Comparison of ENCODE assay signal across 15 mouse cellular contexts in the genomic region with DNA sequence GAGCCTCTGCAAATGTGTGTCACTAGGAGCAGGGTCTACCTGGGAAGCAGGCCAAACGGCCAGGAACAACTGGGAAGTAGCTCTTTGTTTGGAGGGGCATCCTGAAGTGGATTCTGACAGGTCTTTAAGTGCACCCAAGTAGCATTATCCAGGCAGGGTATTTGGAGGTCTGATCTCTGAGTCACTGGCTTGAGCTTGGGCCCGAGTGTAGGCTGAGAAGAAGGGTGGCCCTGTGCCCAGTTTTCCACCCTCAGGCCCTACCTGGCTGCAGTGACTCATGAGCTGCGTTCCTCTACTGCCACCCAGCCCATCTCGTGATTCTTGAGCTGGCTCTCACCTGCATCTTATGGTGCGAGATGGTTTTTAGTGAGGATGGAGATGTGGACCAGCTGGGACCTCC. TPM values are rescaled to one million over a fixed set of nuclear protein-coding genes. Genes with fewer than 3 reads are reported as not detected.
DNase-seq lines count a peak whose midpoint lies in the region; ATAC-seq and TF ChIP-seq lines count a peak whose summit lies in the region.
"Had no signal": no experiment of that assay in that cellular context is flagged by ENCODE, and none has a peak within 500 bp of the region (broad histone marks: within the 10 kb centered on the region; RNA-seq: fewer than 3 reads in every experiment).

No protein-coding gene starts in this region.

- POLR2A ChIA-PET in Patski (lab: Charles Lee), result interaction anchor here (0.9 kb wide), 1 partner anchor 18 kb away, joined by 3 read pairs; no protein-coding TSS in a partner anchor

- TF ChIP-seq CTCF in Patski (IDR thresholded peaks at IDR 0.05), result no peak
- no peak for TF ChIP-seq CTCF in kidney, adult 2 months (conservative IDR thresholded peaks at IDR 0.05; ENCODE audit: insufficient read depth, insufficient read length, low read depth, low read length)

- H3K27ac ChIP-seq in hindbrain, embryonic 15.5 days (replicated peaks), result no peak overlapping the region
- no peak overlapping the region for H3K27ac ChIP-seq in hindbrain, embryonic 10.5 days
- no peak overlapping the region for H3K27ac ChIP-seq in kidney, adult 2 months (ENCODE audit: insufficient read depth, low read depth, low read length)
- H3K27ac ChIP-seq: embryonic facial prominence, embryonic 13.5 days had no signal

- peak overlapping the region; percentile 62 for H3K4me2 ChIP-seq in hindbrain, embryonic 15.5 days
- H3K4me2 ChIP-seq: embryonic facial prominence, embryonic 13.5 days had no signal

- no peak overlapping the region for H3K4me3 ChIP-seq in hindbrain, embryonic 15.5 days
- H3K4me3 ChIP-seq in hindbrain, embryonic 10.5 days, result no peak overlapping the region
- no peak overlapping the region for H3K4me3 ChIP-seq in kidney, adult 2 months (ENCODE audit: insufficient read depth, low read depth, low read length)
- H3K4me3 ChIP-seq: embryonic facial prominence, embryonic 13.5 days had no signal

- no peak for TF ChIP-seq POLR2A in kidney, adult 2 months (IDR thresholded peaks at IDR 0.05; ENCODE audit: low read depth, low read length)

- peaks cover 11% of the 10 kb centered on the region; the same call in 1 of the 2 replicates for H3K36me3 ChIP-seq in hindbrain, embryonic 15.5 days
- no peaks in the 10 kb centered on the region for H3K36me3 ChIP-seq in hindbrain, embryonic 10.5 days
- no peaks in the 10 kb centered on the region for H3K36me3 ChIP-seq in kidney, adult 2 months (ENCODE audit: control insufficient read depth, insufficient read depth, low read length)
- H3K36me3 ChIP-seq: embryonic facial prominence, embryonic 13.5 days had no signal

- H3K9ac ChIP-seq in hindbrain, embryonic 15.5 days, result no peak overlapping the region
- H3K9ac ChIP-seq: embryonic facial prominence, embryonic 13.5 days had no signal

- H3K9me3 ChIP-seq in hindbrain, embryonic 15.5 days, result no peaks in the 10 kb centered on the region
- no peaks in the 10 kb centered on the region for H3K9me3 ChIP-seq in hindbrain, embryonic 10.5 days
- H3K9me3 ChIP-seq: embryonic facial prominence, embryonic 13.5 days had no signal

- H3K4me1 ChIP-seq in hindbrain, embryonic 15.5 days (replicated peaks), result peaks cover 34% of the 10 kb centered on the region
- H3K4me1 ChIP-seq in hindbrain, embryonic 10.5 days (replicated peaks), result peaks cover 11% of the 10 kb centered on the region
- no peaks in the 10 kb centered on the region for H3K4me1 ChIP-seq in kidney, adult 2 months (ENCODE audit: control insufficient read depth, insufficient read depth, low read length)

- H3K27me3 ChIP-seq in hindbrain, embryonic 15.5 days, result 0 out of 2 replicates have a peak, but pooled peaks cover 5% of the 10 kb centered on the region
- peaks cover 30% of the 10 kb centered on the region for H3K27me3 ChIP-seq in hindbrain, embryonic 10.5 days (ENCODE audit: insufficient read depth, poor library complexity, severe bottlenecking)
- H3K27me3 ChIP-seq in Patski, result peaks cover 12% of the 10 kb centered on the region
- no peaks in the 10 kb centered on the region; the same call in 1 of the 2 replicates for H3K27me3 ChIP-seq in kidney, adult 2 months (replicated peaks; ENCODE audit: control insufficient read depth, insufficient read depth, low read length)

- 75% methylated on average over 5 of the region's 5 CpGs for WGBS in hindbrain, embryonic 15.5 days
- WGBS in hindbrain, embryonic 10.5 days, result 76% methylated on average over 5 of the region's 5 CpGs
- WGBS in kidney, adult 2 months, result 66% methylated on average over 5 of the region's 5 CpGs

- no peak for ATAC-seq in hindbrain, embryonic 15.5 days (ENCODE audit: low FRiP score, low read depth)
- ATAC-seq in Patski, result peak; percentile 40
- ATAC-seq: forebrain, embryonic 16.5 days; intestine, embryonic 16.5 days had no signal

- in situ Hi-C loops in Patski (cut with MboI; ENCODE audit: low pct_unique_long_range_greater_than_20kb), result no loop called here

- CTCF ChIA-PET in Patski (lab: Charles Lee), result interaction anchor here (1.3 to 1.9 kb wide), 8 partner anchors 14 to 42 kb away, joined by 3 to 14 read pairs (median 6); no protein-coding TSS in a partner anchor

- no peak for DNase-seq in hindbrain, embryonic 10.5 days (ENCODE audit: low spot score)
- DNase-seq in lung, postnatal 36 days, result peak; percentile 3
- no peak for DNase-seq in lung, postnatal 4 days
- DNase-seq in Patski (ENCODE audit: low read depth, low spot score), result peak; percentile 73
- peak; percentile 86 to 91 for DNase-seq in cerebellum, postnatal 36 days
- DNase-seq in kidney, adult 2 months, result no peak
- DNase-seq in urinary bladder, postnatal 25 days (ENCODE audit: low spot score), result no peak
- DNase-seq: thymus, adult 2 months had no signal

RNA-seq across cellular contexts. Expression of gene Golga7b, which starts 11.2 kb away (rescaled TPM):
- polyA plus RNA-seq in hindbrain, embryonic 15.5 days (2015; fragmentation: Nextera tagmentation; extraction: Ambion mirVana), result 61.7 and 68.4 TPM in 2 replicates
- 1.7 and 4.2 TPM in 2 replicates for polyA plus RNA-seq in hindbrain, embryonic 10.5 days (2016; fragmentation: Nextera tagmentation; extraction: Ambion mirVana)
- polyA plus RNA-seq in Patski (2021), result 0.12 TPM
- 0.14 and 0.20 TPM in 2 replicates for polyA plus RNA-seq in kidney, adult 2 months (2012; rRNA removed)
- polyA plus RNA-seq: limb, embryonic 11.5 days; liver, embryonic 16.5 days had no signal

RNA-seq across cellular contexts. Expression of gene Sfrp5, which starts 56.5 kb away (rescaled TPM):
- polyA plus RNA-seq in hindbrain, embryonic 15.5 days (2015; fragmentation: Nextera tagmentation; extraction: Ambion mirVana), result 3.2 and 4.0 TPM in 2 replicates
- 0.26 and 0.46 TPM in 2 replicates for polyA plus RNA-seq in hindbrain, embryonic 10.5 days (2016; fragmentation: Nextera tagmentation; extraction: Ambion mirVana)
- 0.04 TPM for polyA plus RNA-seq in Patski (2021)
- polyA plus RNA-seq in kidney, adult 2 months (2012; rRNA removed), result 3.6 and 4.8 TPM in 2 replicates
- polyA plus RNA-seq: C2C12 had no signal

Comparison
In these comparisons a context has a peak if more than half of its experiments do, and no peak if none do; other contexts are left out.
1. DNase-seq: peak in lung, postnatal 36 days (single experiment), Patski (single experiment) and cerebellum, postnatal 36 days (2 of 2); none in hindbrain, embryonic 10.5 days (single experiment), lung, postnatal 4 days (0 of 2), kidney, adult 2 months (single experiment) and urinary bladder, postnatal 25 days (single experiment).
2. RNA of gene Golga7b, which starts 11.2 kb away (polyA plus RNA-seq): 61.7 to 68.4 TPM in hindbrain, embryonic 15.5 days; 1.7 to 4.2 TPM in hindbrain, embryonic 10.5 days, 0.14 to 0.20 TPM in kidney, adult 2 months and 0.12 TPM in Patski (single experiment); every median in the first group is over 10 times any median in the second.